Mouse (Mus musculus) kidney, adult 9 months (tissue): ENCODE data around the gene Mmd2.
A peak's percentile ranks its signal among the peaks of the same experiment; 100 is the strongest.

Experiments used
- DNase-seq: peaks from one replicate; pipeline ENCODE4 v3.0.0; 2022

The Mmd2 gene

GRCm38 (mm10) chr5:142605288-142605687, 3.3 kb downstream of the Mmd2 start:
- no peak for DNase-seq

- DNase-seq: no peak
Observed at GRCm38 (mm10) chr5:142604379-142604778, 4.2 kb downstream of the Mmd2 start.

- peak; percentile 43 for DNase-seq
Observed at GRCm38 (mm10) chr5:142597648-142598390, 10.8 kb downstream of the Mmd2 start.

- no peak for DNase-seq
Observed at GRCm38 (mm10) chr5:142596723-142597122, 11.9 kb downstream of the Mmd2 start.

GRCm38 (mm10) chr5:142595698-142596097, 12.9 kb downstream of the Mmd2 start:
- DNase-seq: no peak

GRCm38 (mm10) chr5:142590953-142591616, 17.5 kb downstream of the Mmd2 start:
- DNase-seq: no peak

GRCm38 (mm10) chr5:142583616-142584126, 24.9 kb downstream of the Mmd2 start:
- DNase-seq: no peak

GRCm38 (mm10) chr5:142581517-142581916, 27.1 kb downstream of the Mmd2 start:
- peak; percentile 53 for DNase-seq

GRCm38 (mm10) chr5:142578192-142578591, 30.4 kb downstream of the Mmd2 start:
- DNase-seq: no peak

- no peak for DNase-seq
Observed at GRCm38 (mm10) chr5:142576832-142577231, 31.8 kb downstream of the Mmd2 start.

- DNase-seq: no peak
Observed at GRCm38 (mm10) chr5:142574323-142575057, 34.1 kb downstream of the Mmd2 start.

GRCm38 (mm10) chr5:142564606-142565005, 44.0 kb downstream of the Mmd2 start:
- DNase-seq: no peak

- DNase-seq: no peak
Observed at GRCm38 (mm10) chr5:142560261-142560660, 48.3 kb downstream of the Mmd2 start.

- DNase-seq: peak; percentile 62
Observed at GRCm38 (mm10) chr5:142557397-142558067, 51.1 kb downstream of the Mmd2 start.

- DNase-seq: no peak
Observed at GRCm38 (mm10) chr5:142556721-142557120, 51.9 kb downstream of the Mmd2 start.

GRCm38 (mm10) chr5:142555866-142556265, 52.7 kb downstream of the Mmd2 start:
- no peak for DNase-seq

- peak; percentile 94 for DNase-seq
Observed at GRCm38 (mm10) chr5:142550706-142551652, 57.6 kb downstream of the Mmd2 start, which contains the start of gene Radil. Gene Radil (minus strand): TSS chr5:142551098.

GRCm38 (mm10) chr5:142549961-142550705, 58.5 kb downstream of the Mmd2 start:
- DNase-seq: peak; percentile 9

- DNase-seq: no peak
Observed at GRCm38 (mm10) chr5:142549441-142549840, 59.2 kb downstream of the Mmd2 start.

- DNase-seq: no peak
Observed at GRCm38 (mm10) chr5:142547066-142547465, 61.5 kb downstream of the Mmd2 start.

GRCm38 (mm10) chr5:142546344-142546743, 62.3 kb downstream of the Mmd2 start:
- DNase-seq: no peak
